Mouse (Mus musculus) common myeloid progenitor, adult 5-6 weeks (primary cell): ENCODE measurements at regions not wholly inside any gene's neighbourhood (a gene's known extent, or its start where the extent isn't known, plus 50 kb on each side); places are given as distances from the start of the nearest gene placed in this dataset.

Experiments used
- ATAC-seq: replicated peaks from 2 replicates; pipeline ENCODE4 v1.8.0; 2016; ENCODE audit warnings: low read depth, mild to moderate bottlenecking, moderate TSS enrichment, inconsistent platforms; ENCODE audit not compliant: poor library complexity, severe bottlenecking

- ATAC-seq, result peak; percentile 84
Observed at GRCm38 (mm10) chr15:5414401-5414800, 170.4 kb upstream of the Ptger4 start.

GRCm38 (mm10) chr15:5416031-5416430 lies 172.0 kb upstream of the Ptger4 start:
- peak; percentile 77 for ATAC-seq

GRCm38 (mm10) chr15:5426641-5427040 lies 182.7 kb upstream of the Ptger4 start:
- ATAC-seq, result peak; percentile 68

- ATAC-seq, result no peak
Observed at GRCm38 (mm10) chr15:5427319-5428048, 183.5 kb upstream of the Ptger4 start.

- no peak for ATAC-seq
Observed at GRCm38 (mm10) chr15:5432018-5432417, 188.0 kb upstream of the Ptger4 start.

GRCm38 (mm10) chr15:5437020-5437419 lies 193.0 kb upstream of the Ptger4 start:
- no peak for ATAC-seq

GRCm38 (mm10) chr15:5446040-5446755 lies 202.2 kb upstream of the Ptger4 start:
- ATAC-seq, result peak; percentile 99

GRCm38 (mm10) chr15:5446756-5447314 lies 202.8 kb upstream of the Ptger4 start:
- ATAC-seq, result peak; percentile 64

GRCm38 (mm10) chr15:5447707-5448496 lies 203.9 kb upstream of the Ptger4 start:
- no peak for ATAC-seq

- no peak for ATAC-seq
Observed at GRCm38 (mm10) chr15:5459083-5459482, 215.1 kb upstream of the Ptger4 start.

- ATAC-seq, result no peak
Observed at GRCm38 (mm10) chr15:5459580-5459979, 215.6 kb upstream of the Ptger4 start.

- no peak for ATAC-seq
Observed at GRCm38 (mm10) chr15:5462651-5463050, 218.7 kb upstream of the Ptger4 start.

- no peak for ATAC-seq
Observed at GRCm38 (mm10) chr15:5464732-5465131, 220.7 kb upstream of the Ptger4 start.

GRCm38 (mm10) chr15:5468535-5469073 lies 224.6 kb upstream of the Ptger4 start:
- no peak for ATAC-seq

GRCm38 (mm10) chr15:5475389-5475995 lies 231.5 kb upstream of the Ptger4 start:
- peak; percentile 45 for ATAC-seq

- ATAC-seq, result no peak
Observed at GRCm38 (mm10) chr15:5493286-5493685, 249.3 kb upstream of the Ptger4 start.

- peak; percentile 57 for ATAC-seq
Observed at GRCm38 (mm10) chr15:5495187-5495849, 251.3 kb upstream of the Ptger4 start.

GRCm38 (mm10) chr15:5495954-5496353 lies 252.0 kb upstream of the Ptger4 start:
- ATAC-seq, result peak; percentile 88

GRCm38 (mm10) chr15:5504502-5504901 lies 260.5 kb upstream of the Ptger4 start:
- ATAC-seq, result no peak
